Mouse (Mus musculus): Measurements from ENCODE around the gene Iqsec1.
A peak's percentile ranks its signal among the peaks of the same experiment; 100 is the strongest.

The Iqsec1 gene

GRCm38 (mm10) chr6:90889356-90890285, 98.9 kb downstream of the Iqsec1 start:
- no peak for DNase-seq (ENCODE audit: low spot score in 2 of 2)

DNA sequence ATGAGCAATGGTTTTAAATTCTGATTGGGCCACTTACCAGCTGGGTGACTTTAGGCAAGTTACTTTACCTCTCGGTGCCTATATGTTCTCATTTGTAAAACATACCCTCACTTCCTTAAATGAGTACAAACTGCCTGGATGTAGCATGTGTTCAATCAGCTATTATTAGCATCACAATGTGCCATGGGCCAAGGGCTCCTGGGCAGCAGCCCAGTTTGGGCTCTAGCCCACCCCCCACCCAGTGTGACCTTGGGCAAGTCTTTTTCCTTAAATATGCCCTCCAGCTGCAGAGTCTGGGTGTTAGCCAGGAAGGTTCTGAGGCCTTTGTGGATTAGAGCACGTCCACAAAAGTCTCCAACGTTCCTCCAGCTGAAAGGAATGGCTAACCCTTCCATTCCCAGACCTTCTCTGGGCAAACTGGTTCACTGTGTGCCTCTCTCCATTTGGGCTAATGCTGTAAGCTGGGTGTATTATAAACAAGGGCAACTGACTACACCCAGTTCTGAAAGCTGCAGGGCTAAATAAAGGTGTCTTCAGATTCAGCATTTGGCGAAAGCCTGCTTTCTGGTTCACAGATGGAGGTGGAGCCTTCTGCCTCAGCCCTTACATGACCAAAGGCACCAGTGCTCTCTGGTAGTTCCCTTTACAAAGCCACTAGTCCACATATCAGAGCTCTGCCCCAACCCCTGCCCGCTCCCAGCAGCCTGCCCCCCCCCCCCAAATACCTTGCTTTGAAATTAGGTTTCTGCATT, 101.3 kb downstream of the Iqsec1 start:
- DNase-seq (ENCODE audit: low spot score in 2 of 2), result no peak

DNA sequence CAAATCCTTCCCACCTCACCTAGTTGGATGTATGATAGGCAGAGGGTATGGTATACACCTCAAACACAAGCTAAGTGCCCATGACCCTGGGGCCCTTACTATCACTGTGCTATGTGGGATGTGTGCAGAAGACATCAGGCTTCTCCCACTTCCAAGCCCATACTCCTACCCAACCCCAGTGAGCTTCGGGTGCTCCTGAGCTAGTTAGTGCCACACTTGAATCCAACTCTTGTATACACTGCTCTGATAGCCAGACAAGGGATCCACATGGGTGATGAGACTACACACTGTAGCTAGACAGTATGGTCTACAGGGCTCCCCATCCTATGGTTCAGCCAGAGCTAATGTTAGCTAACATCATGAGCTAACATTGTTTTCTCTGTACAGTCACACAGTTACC, 102.9 kb downstream of the Iqsec1 start:
- no peak for DNase-seq (ENCODE audit: low spot score in 2 of 2)

DNA sequence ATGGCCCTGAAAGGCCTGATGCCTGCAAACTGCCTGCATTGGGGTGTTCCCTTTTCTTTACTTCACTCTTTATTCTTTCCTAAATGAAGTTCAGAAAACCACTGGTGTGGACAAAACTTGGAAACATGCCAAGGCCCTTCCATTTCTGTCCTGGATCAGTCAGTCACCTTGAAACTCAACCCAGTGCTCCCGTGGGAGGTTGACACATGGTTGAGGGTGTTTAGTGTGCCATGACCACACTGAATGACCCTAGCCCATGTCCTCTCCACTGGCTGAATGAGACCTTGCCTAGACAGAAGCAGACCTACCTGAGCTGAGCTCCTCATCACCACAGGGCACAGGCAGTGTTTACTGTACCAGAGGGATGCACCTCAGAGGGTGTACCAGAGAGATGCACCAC, 103.9 kb downstream of the Iqsec1 start:
- DNase-seq (ENCODE audit: low spot score in 2 of 2), result no peak

GRCm38 (mm10) chr6:90880975-90881374, 107.5 kb downstream of the Iqsec1 start:
- no peak for DNase-seq (ENCODE audit: low spot score in 2 of 2)

- no peak for DNase-seq (ENCODE audit: low spot score in 2 of 2)
These were observed 108.1 kb downstream of the Iqsec1 start for GRCm38 (mm10) chr6:90880404-90880803.

DNA sequence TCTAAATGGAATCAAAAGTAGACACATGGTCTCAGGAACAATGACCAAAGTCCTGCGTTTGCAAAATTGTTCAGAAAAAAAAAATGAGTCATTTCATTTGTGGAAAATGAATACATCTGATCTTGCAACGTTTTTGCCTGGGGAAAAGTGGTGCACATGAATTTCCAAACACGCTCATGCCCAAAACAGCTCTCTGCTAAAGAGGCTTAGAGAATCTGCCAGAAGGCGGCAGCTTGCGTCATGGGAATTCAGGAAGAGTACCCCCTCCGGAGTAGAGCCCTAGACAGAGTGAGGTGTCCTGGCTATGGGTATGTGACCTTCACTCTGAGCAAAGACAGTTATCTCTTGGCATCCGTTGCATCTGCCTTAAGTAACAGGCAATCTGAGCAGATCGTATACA, 116.9 kb downstream of the Iqsec1 start:
- no peak for DNase-seq (ENCODE audit: low spot score in 2 of 2)

DNA sequence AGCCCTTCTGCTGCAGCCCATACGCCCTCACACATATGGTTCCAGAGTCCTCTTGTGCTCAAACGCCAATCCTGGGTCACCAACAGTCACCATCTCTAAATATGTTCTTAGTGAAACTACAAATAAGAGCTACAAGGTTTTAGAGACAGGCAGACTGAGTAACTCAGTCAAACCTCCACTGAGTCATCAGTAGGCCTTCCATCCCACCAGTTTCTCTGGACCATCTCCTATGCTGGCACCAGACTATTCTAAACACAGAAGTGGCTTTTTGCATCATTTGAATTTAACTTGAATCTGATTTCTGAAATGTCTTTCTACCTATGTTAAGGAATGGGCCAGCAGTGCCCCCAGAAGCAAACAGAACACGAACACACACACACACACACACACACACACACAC, 120.5 kb downstream of the Iqsec1 start:
- no peak for DNase-seq (ENCODE audit: low spot score in 2 of 2)

DNA sequence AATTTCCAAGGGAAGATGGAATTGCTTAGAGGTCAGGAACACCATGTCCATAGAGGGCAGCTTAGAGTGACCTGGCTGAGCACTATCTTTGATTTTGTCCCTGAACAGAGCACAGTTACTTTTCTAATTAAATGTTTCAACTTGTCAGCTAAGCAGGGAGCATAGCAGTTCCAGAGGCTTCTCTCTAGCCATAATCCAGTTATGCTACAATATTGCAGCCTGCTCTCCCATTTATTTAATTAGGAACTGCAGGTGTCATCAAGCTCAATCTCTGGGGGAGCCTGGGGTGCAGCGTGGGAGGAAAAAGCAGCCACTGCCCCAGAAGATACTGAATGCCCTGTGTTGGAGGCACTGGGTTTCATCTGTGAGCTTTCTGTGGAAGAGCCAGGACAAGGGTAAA, 127.1 kb downstream of the Iqsec1 start:
- no peak for DNase-seq (ENCODE audit: low spot score in 2 of 2)

DNA sequence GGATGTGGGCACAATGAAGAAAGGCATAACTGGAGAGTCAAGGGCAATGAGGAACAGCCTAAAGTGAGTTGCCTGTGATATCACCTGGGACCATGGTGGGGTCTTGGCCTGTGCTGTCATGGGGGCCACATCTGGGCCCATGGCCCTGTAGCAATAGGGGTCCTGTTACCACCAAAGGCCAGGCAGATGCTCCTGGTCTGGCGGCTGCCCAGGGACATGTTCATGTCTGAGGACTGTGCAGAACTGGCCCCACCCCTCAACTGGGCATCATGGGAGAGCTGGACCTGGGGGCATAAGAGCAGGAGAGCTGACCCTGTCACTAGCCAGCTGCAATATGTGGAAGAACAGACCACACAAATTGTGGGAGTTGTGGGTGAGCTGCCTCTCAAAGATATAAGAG, 130.6 kb downstream of the Iqsec1 start:
- no peak for DNase-seq (ENCODE audit: low spot score in 2 of 2)

- DNase-seq (ENCODE audit: low spot score in 2 of 2), result no peak
These were observed 136.1 kb downstream of the Iqsec1 start for GRCm38 (mm10) chr6:90852360-90852759.

DNA sequence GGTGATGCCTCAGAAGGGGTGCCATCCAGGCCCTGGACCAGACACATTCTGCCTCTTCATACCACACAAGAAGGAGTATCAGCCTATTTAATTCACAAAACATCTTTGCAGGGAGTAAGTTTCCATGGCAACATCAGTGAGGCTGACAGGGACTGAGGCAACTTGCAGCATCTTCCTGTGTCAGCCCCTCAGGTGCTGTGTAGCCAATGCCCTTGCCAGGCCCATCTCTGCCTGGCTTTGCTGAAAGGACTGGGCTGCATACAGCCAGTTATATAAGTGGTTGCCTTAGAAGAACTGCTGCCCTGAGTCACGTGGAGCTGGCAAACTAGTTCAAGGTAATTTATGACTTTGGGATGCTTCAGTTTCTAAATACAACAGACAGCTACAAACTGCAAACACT, 140.4 kb downstream of the Iqsec1 start:
- no peak for DNase-seq (ENCODE audit: low spot score in 2 of 2)

DNA sequence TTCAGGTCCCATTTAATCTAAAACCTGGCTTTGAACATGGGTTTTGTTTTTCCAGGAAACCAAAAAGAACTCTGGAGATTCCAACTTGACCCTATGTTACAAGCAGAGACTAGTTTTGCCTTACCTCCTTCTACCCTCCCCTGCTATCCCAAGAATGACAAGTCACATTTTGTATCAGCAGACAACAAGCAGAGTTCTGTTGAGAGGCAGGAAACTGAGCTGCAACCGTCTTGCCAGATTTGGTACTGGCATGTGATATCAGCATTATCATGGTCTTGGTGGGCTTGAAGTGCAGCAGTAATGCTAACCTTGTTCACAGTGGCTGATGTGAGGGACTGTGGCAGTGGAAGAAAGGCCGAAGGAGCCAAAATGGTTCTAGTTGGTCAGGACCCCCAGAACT, 141.0 kb downstream of the Iqsec1 start:
- no peak for DNase-seq (ENCODE audit: low spot score in 2 of 2)

GRCm38 (mm10) chr6:90839972-90840371, 148.5 kb downstream of the Iqsec1 start:
- no peak for DNase-seq (ENCODE audit: low spot score in 2 of 2)

GRCm38 (mm10) chr6:90836749-90837148, 151.7 kb downstream of the Iqsec1 start:
- no peak for DNase-seq (ENCODE audit: low spot score in 2 of 2)

GRCm38 (mm10) chr6:90829536-90829935, 158.9 kb downstream of the Iqsec1 start:
- DNase-seq (ENCODE audit: low spot score in 2 of 2), result peak in 1 of 2 experiments; percentile 55

GRCm38 (mm10) chr6:90825063-90825462, 163.4 kb downstream of the Iqsec1 start:
- DNase-seq (ENCODE audit: low spot score in 2 of 2), result no peak

DNA sequence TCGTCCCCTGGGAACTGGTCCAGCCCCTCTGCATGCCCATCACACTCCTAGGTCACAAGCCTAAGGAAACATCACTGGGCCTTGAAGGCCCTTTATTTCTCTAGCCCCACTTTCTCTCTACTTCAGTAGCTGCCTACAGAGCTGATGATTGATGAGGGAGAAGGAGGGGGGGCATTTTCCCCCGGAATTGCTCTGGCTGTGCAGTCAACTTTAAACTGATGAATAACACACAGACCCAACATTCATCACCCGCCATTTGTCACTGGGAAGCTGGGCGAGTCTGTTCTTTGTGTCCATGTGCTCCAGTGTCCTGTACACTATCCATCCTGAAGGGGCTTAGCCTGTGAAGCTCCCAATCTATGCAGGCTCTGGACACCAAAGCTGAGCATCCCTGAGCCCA, 165.2 kb downstream of the Iqsec1 start:
- no peak for DNase-seq (ENCODE audit: low spot score in 2 of 2)

- no peak for DNase-seq (ENCODE audit: low spot score in 2 of 2)
These were observed 166.4 kb downstream of the Iqsec1 start for GRCm38 (mm10) chr6:90821916-90822602.

- no peak for DNase-seq (ENCODE audit: low spot score in 2 of 2)
These were observed 168.6 kb downstream of the Iqsec1 start for GRCm38 (mm10) chr6:90819880-90820279.

GRCm38 (mm10) chr6:90818956-90819355, 169.5 kb downstream of the Iqsec1 start:
- peak; percentile 49 to 73 for DNase-seq (ENCODE audit: low spot score in 2 of 2)

DNA sequence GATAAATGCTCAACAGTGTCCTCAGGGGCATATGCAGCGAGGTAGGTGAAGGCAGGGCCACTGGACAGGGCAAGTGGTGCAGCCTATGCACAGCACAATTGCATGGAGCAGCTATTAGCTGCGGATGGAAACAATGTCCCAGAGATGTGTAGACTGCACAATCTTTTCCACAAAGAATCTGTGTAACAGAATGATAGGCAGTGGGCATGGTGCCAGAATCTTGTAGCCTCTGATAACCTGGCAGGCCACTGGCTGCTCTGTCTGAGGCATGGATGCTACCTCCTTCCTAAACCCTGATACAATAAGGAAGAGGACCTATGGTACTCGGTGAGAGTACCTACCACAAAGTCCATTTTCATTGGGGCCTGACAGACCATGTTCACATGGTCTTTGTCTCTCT, 171.9 kb downstream of the Iqsec1 start:
- DNase-seq (ENCODE audit: low spot score in 2 of 2), result no peak
